Mouse (Mus musculus) embryonic facial prominence, embryonic 12.5 days (tissue): ENCODE measurements around the gene Tspan9. TPM values are rescaled to one million over a fixed set of nuclear protein-coding genes. Genes with fewer than 3 reads are reported as not detected.

ENCODE experiments used
- ATAC-seq: fragments of 200-750 bp; cut with Nextera tagmentation; 2 replicates; pipeline ENCODE4 v1.8.0; 2017; ENCODE audit not compliant: insufficient number of reproducible peaks, insufficient read depth, low FRiP score, low TSS enrichment
- H3K27ac ChIP-seq: fragments of 300-500 bp; sonication (generic); 2 replicates; pipeline ENCODE4 v1.5.1; 2016; ENCODE audit warnings: mild to moderate bottlenecking
- H3K27me3 ChIP-seq: fragments of 300-500 bp; sonication (generic); 2 replicates; pipeline ENCODE4 v1.6.1; 2016; ENCODE audit warnings: mild to moderate bottlenecking, moderate library complexity
- H3K36me3 ChIP-seq: fragments of 300-500 bp; sonication (generic); 2 replicates; pipeline ENCODE4 v1.6.1; 2016; ENCODE audit warnings: mild to moderate bottlenecking
- H3K4me1 ChIP-seq: fragments of 300-500 bp; sonication (generic); 2 replicates; pipeline ENCODE4 v1.6.1; 2016
- H3K4me2 ChIP-seq: fragments of 300-500 bp; sonication (generic); replicated peaks from 2 replicates; pipeline ENCODE4 v1.6.1; 2016; ENCODE audit warnings: mild to moderate bottlenecking, moderate library complexity
- H3K4me3 ChIP-seq: fragments of 300-500 bp; sonication (generic); 2 replicates; pipeline ENCODE4 v1.5.1; 2016; ENCODE audit warnings: mild to moderate bottlenecking
- H3K9ac ChIP-seq: fragments of 300-500 bp; sonication (generic); 2 replicates; pipeline ENCODE4 v1.6.1; 2016; ENCODE audit warnings: mild to moderate bottlenecking, moderate library complexity
- H3K9me3 ChIP-seq: fragments of 300-500 bp; sonication (generic); 2 replicates; pipeline ENCODE4 v1.6.1; 2016; ENCODE audit warnings: mild to moderate bottlenecking, moderate library complexity
- WGBS: fragments of 180-500 bp; shearing (Covaris S2); methylation state at CpG from one replicate; pipeline ENCODE4 v1.1.7; 2016; 5-methylcytosine and 5-hydroxymethylcytosine counted together
- polyA plus RNA-seq: library from polyadenylated mRNA; unstranded; fragments of >200 nt; fragmentation: Nextera tagmentation; extraction: Ambion mirVana; gene quantifications from 2 replicates; pipeline ENCODE4 v1.2.1, GENCODE M21; 2016

The Tspan9 gene
- polyA plus RNA-seq, 1 experiment from 2014 or later = 110 TPM

- H3K9me3 ChIP-seq = no peaks in the 10 kb centered on the region
- ATAC-seq = no peak
- peak overlapping the region; percentile 98 for H3K4me2 ChIP-seq
- H3K36me3 ChIP-seq = no peaks in the 10 kb centered on the region
- peaks cover 16% of the 10 kb centered on the region for H3K27me3 ChIP-seq
- WGBS = 33% methylated on average over 11 of the region's 11 CpGs
- peak overlapping the region; percentile 51 for H3K4me3 ChIP-seq
- H3K4me1 ChIP-seq = peaks cover 61% of the 10 kb centered on the region
- 0 out of 2 replicates have a peak overlapping the region, but pooled peaks have one; percentile 33 for H3K27ac ChIP-seq
- H3K9ac ChIP-seq = peak overlapping the region; percentile 15; the same call in 1 of the 2 replicates
These were observed 110.1 kb downstream of the Tspan9 start for GRCm38 (mm10) chr6:128033172-128033867.

DNA sequence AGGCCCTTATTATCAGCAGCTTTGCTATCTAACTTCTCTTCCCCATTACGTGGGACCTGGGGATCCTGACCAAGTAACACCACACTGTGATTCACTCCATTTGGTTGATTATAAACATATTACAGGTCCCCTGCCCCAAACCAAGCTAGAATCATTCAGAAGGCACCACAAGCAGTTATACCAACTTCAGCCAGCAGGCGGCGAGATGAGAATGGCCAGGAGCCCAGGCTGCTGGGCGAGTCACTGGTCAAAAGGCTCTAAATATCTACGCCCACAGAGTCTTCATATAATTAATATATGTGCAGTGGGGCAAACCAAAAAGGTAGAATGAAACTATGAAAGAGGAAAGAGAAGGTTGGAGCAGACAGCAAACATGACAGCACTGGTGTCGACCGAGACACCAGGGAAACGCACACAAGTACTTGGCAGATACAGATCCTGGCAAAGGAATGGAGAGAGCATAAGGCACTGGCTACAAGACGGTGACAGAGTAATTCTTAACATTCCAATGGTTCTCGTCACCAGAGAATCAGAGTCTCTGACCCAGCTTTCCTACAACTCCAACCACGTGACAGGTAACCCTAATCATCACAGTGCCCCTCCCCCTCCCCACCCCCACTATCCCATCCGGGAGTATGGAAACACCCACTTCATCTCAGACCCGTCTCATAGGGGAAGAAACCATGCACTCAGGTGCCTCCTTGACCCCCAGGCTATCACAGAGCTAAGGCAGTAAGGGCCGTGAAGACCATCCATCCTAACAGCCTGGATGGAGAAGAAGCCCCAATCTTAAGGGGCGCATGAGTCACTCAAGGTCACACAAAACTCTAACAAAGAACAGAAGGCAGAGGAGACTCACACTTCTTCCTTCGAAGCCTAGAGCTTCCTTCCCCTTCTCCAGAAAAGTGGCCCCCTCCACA lies 110.9 kb downstream of the Tspan9 start:
- Histone ChIP-seq H3K9ac (no peak overlapping the region), H3K4me2 (peak overlapping the region; percentile 98), H3K27me3 (peaks cover 16% of the 10 kb centered on the region), H3K27ac (no peak overlapping the region), H3K4me1 (peaks cover 61% of the 10 kb centered on the region), H3K4me3 (0 out of 2 replicates have a peak overlapping the region, but pooled peaks have one; percentile 51), H3K36me3 (no peaks in the 10 kb centered on the region), H3K9me3 (no peaks in the 10 kb centered on the region)
- WGBS = 24% methylated on average over 16 of the region's 16 CpGs
- ATAC-seq = no peak

DNA sequence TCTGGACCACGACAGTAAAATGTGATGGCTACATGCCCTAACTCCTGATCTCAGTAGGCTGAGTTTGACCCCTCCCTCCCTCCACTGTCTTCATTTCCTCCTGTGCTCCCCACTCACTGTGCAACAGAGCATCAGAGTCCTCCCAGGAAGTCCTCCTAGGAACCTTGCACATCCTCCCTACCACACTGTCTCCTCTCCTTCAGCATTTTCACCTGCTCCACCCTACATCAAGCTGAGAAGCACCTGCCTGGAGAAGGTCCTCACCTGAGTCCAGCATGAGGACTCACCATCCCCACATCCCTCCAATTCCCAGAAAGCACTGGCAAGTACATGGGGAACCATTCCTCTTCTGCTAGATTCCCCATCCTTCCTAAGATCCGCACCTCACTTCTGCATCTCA lies 111.8 kb downstream of the Tspan9 start:
- no peak overlapping the region for H3K9ac ChIP-seq
- H3K4me1 ChIP-seq = peaks cover 57% of the 10 kb centered on the region
- H3K9me3 ChIP-seq = no peaks in the 10 kb centered on the region
- H3K27me3 ChIP-seq = peaks cover 13% of the 10 kb centered on the region
- H3K36me3 ChIP-seq = no peaks in the 10 kb centered on the region
- 59% methylated on average over 2 of the region's 2 CpGs for WGBS
- H3K4me3 ChIP-seq = no peak overlapping the region
- H3K4me2 ChIP-seq = no peak overlapping the region
- no peak for ATAC-seq
- H3K27ac ChIP-seq = no peak overlapping the region

GRCm38 (mm10) chr6:128031096-128031495 lies 112.3 kb downstream of the Tspan9 start:
- 73% methylated on average over 4 of the region's 4 CpGs for WGBS
- Histone ChIP-seq H3K4me3 (no peak overlapping the region), H3K4me2 (no peak overlapping the region), H3K27ac (no peak overlapping the region), H3K27me3 (peaks cover 13% of the 10 kb centered on the region), H3K9me3 (no peaks in the 10 kb centered on the region), H3K4me1 (peaks cover 54% of the 10 kb centered on the region), H3K36me3 (no peaks in the 10 kb centered on the region), H3K9ac (no peak overlapping the region)
- ATAC-seq = no peak

DNA sequence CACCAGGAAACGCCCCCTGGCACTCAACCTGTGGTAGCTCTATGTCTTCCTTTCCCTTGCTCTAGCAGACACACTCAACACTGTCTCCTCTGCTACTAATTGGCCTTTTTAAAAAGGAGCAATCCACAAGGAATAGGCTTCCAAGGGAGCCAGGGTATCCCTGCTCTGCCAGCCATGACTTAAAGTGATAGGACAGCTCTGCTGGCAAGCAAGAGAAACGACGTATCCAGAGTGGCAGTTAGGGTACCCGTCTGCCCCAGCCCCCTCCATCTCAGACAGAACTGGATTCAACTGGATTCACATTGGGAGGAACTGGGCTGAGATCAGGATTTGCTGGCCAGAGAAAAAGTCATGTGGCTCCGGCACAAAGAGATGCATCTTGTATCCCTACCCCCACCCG lies 112.9 kb downstream of the Tspan9 start:
- Histone ChIP-seq H3K4me1 (peaks cover 53% of the 10 kb centered on the region), H3K4me2 (no peak overlapping the region)
- WGBS = 72% methylated on average over 6 of the region's 6 CpGs

GRCm38 (mm10) chr6:128029517-128030348 lies 113.7 kb downstream of the Tspan9 start:
- Histone ChIP-seq H3K9ac (no peak overlapping the region), H3K36me3 (no peaks in the 10 kb centered on the region), H3K27ac (no peak overlapping the region), H3K4me2 (no peak overlapping the region), H3K27me3 (peaks cover 13% of the 10 kb centered on the region), H3K4me3 (no peak overlapping the region), H3K4me1 (peaks cover 47% of the 10 kb centered on the region), H3K9me3 (no peaks in the 10 kb centered on the region)
- ATAC-seq = no peak
- WGBS = 84% methylated on average over 9 of the region's 9 CpGs

More for the DNA sequence above, 112.9 kb downstream of the Tspan9 start:
- Histone ChIP-seq H3K4me3 (no peak overlapping the region), H3K36me3 (no peaks in the 10 kb centered on the region), H3K27ac (no peak overlapping the region), H3K9me3 (no peaks in the 10 kb centered on the region), H3K27me3 (peaks cover 13% of the 10 kb centered on the region), H3K9ac (no peak overlapping the region)
- ATAC-seq = no peak

DNA sequence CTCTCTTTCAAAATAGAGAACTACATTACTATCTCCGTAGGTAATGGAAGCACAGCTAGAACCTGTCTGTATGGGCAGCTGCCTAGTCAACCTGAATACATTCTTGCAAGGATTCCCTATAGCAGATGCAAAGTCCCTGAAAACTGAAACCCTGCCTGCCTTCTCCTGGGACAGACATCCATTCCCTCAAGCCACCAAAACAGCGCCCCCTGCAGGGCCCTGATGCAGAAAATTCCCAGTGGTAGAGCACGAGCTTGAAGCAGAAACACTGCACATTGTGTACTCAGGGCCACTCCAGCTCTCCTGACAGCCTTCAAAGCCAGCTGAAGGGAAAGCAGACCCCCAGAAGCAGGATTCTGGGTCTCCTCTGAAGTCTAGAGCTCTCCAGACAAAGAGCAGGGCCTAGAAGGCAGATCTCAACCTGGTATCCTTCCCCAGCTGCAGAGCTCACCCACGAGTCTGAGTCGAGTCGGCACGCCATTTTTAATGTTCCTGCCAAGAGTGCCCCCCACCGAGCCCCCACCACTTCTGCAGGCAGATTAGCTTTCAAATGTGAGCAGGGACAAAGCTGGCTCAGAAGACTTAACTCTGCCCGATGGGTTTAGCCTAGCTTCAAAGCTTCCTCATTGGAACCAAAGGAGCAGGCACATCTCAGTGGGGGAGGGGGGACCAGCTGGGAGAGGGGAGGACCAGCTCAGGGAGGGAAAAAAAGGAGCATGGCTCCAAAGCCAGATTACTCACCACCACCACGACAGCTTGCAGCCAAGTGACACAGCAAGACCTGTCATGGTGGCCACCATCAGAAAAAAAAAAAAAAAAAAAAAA lies 115.1 kb downstream of the Tspan9 start:
- Histone ChIP-seq H3K27ac (peak overlapping the region; percentile 75), H3K4me2 (no peak overlapping the region), H3K4me1 (peaks cover 39% of the 10 kb centered on the region), H3K9ac (no peak overlapping the region; the same call in 1 of the 2 replicates), H3K4me3 (no peak overlapping the region), H3K27me3 (peaks cover 7% of the 10 kb centered on the region), H3K9me3 (no peaks in the 10 kb centered on the region), H3K36me3 (no peaks in the 10 kb centered on the region)
- WGBS = 22% methylated on average over 10 of the region's 10 CpGs
- no peak for ATAC-seq

GRCm38 (mm10) chr6:128025997-128026396 lies 117.4 kb downstream of the Tspan9 start:
- Histone ChIP-seq H3K9me3 (no peaks in the 10 kb centered on the region), H3K27me3 (no peaks in the 10 kb centered on the region), H3K4me1 (peaks cover 51% of the 10 kb centered on the region), H3K36me3 (no peaks in the 10 kb centered on the region), H3K4me2 (no peak overlapping the region), H3K9ac (no peak overlapping the region), H3K27ac (no peak overlapping the region), H3K4me3 (no peak overlapping the region)
- no peak for ATAC-seq
- WGBS = 88% methylated on average over 8 of the region's 8 CpGs

DNA sequence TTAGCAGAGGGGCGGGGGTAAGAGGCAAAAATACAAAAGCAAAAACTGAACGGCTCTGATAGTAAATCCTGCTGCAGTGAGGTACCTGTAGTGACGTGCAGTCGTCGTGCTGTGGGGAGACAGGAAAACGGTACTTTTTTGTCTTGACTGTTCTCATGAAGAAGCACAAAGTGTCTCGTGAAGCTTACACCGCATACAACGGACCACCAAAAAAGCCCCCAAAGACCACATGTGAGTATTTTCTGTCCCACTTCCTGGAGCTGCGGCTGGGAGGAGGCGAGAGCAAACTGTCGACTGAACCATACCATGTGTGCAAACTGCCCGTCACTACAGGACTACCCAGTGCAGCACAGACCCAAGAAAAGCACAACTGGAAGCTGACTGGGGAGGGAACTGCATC lies 117.8 kb downstream of the Tspan9 start:
- Histone ChIP-seq H3K4me2 (no peak overlapping the region), H3K27ac (no peak overlapping the region), H3K36me3 (no peaks in the 10 kb centered on the region), H3K9ac (no peak overlapping the region), H3K9me3 (no peaks in the 10 kb centered on the region), H3K4me3 (no peak overlapping the region), H3K4me1 (peaks cover 56% of the 10 kb centered on the region), H3K27me3 (no peaks in the 10 kb centered on the region)
- no peak for ATAC-seq
- WGBS = 60% methylated on average over 13 of the region's 13 CpGs

- WGBS = 22% methylated on average over 6 of the region's 6 CpGs
- no peak overlapping the region for H3K27ac ChIP-seq
- H3K9ac ChIP-seq = no peak overlapping the region
These were observed 121.2 kb downstream of the Tspan9 start for GRCm38 (mm10) chr6:128022207-128022606.

DNA sequence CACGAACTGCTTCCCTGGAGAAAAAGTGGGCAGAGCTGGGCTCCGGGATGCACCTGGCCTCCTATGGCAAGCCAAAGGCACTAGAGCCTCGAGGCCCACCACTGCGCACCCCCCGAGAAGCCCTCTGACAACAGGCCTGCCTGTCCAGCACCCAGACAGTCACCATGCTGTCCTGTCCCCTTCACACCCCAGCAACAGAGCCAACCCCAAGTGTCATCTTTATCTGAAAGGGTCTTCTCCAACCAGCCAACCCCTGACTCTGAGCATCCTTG lies 121.5 kb downstream of the Tspan9 start:
- ATAC-seq = peak; percentile 12; the same call in 1 of the 2 replicates
- no peak overlapping the region for H3K4me3 ChIP-seq
- no peaks in the 10 kb centered on the region for H3K36me3 ChIP-seq
- H3K27ac ChIP-seq = 0 out of 2 replicates have a peak overlapping the region, but pooled peaks have one; percentile 13
- no peak overlapping the region for H3K4me2 ChIP-seq
- H3K9me3 ChIP-seq = no peaks in the 10 kb centered on the region
- WGBS = 32% methylated on average over 5 of the region's 5 CpGs
- H3K4me1 ChIP-seq = peaks cover 46% of the 10 kb centered on the region
- H3K9ac ChIP-seq = no peak overlapping the region
- no peaks in the 10 kb centered on the region for H3K27me3 ChIP-seq

More at GRCm38 (mm10) chr6:128022207-128022606, 121.2 kb downstream of the Tspan9 start:
- ATAC-seq = peak; percentile 32
- Histone ChIP-seq H3K36me3 (no peaks in the 10 kb centered on the region), H3K9me3 (no peaks in the 10 kb centered on the region), H3K27me3 (no peaks in the 10 kb centered on the region), H3K4me1 (peaks cover 47% of the 10 kb centered on the region), H3K4me2 (no peak overlapping the region), H3K4me3 (no peak overlapping the region)
